Mouse (Mus musculus) WW6 (cell line): ENCODE data around the gene Gm3880.
"Not testable (repeated sequence)": the region's sequence is repeated elsewhere in the genome, so short reads cannot be mapped to it uniquely, and the experiment has no call there.

ENCODE experiments used
- DNase-seq: peaks from one replicate; pipeline ENCODE4 v3.0.0-alpha.2; 2013; ENCODE audit warnings: low read depth, low spot score

Gm3880 gene

GRCm38 (mm10) chrX:102686872-102687271 lies at the start of gene Gm3880:
Gm3880 (minus strand) TSS chrX:102686972.
- DNase-seq: not testable (repeated sequence)

- DNase-seq: not testable (repeated sequence)
Observed at GRCm38 (mm10) chrX:102724226-102724625, 37.5 kb upstream of the Gm3880 start.

DNA sequence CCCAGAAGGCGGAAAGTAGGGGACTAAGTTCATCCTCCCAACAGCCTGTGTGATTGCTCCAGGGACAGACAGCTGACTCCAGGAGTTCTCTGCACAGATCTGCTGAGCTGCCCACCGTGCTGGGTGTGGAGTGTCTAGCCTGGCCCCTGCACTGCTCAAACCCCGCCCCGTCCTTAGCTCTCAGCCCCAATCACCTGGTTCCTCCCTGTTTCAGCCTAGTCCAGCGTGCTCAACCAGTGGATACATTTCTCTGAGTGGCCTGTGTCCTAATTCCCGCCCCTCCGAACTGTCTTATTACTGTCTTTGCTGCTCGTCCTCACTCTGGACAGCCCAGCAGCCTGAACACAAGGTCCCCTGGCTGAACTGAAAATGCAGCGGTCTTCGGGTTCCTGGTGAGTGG lies 20.8 kb upstream of the Gm3880 start, which contains the start of the genes Gm9112 and Dmrtc1b:
Gene Gm9112 (minus strand): TSS at position 101 of the 400 bp plus-strand sequence.
Gene Dmrtc1b (plus strand): TSS at position 331 of the 400 bp plus-strand sequence.
- DNase-seq: not testable (repeated sequence)

DNA sequence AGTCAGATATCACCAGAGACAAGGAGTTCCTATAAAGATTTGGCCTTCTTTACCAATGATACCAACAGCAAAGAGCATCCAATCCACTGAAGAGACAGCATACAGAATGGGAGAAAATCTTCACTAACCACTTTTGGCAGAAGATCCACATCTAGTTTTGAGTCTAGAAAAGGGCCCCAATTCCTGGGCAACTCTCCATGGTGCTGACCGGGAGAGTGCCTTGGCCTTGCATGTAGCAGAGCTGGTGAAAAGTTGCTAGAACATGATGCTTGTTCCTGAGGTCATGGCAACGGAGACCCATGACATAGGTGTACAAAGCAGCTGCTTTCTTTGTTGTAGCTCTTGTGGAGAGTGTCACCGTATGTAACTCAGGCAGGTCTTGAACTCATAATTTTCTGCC lies 13.9 kb upstream of the Gm3880 start:
- DNase-seq: not testable (repeated sequence)

DNA sequence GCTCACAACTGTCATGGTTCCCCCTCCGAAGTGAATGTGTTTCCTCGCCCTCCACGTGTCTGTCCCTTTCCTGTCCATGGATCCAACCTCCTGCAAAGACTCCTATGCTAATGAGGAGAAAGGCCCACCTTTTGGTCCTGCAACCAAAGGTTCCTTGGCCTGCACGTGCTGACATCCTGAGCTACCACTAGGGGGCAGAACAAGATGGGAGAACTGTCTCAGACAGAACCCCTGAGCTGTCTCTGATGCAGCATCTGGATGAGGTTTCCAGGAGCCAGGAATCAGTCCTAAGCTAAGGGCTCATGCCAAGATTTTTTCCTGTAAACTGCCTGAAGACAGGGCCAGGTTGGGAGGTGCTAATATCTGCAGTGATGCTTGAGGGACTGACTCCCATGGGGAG lies 2.5 kb upstream of the Gm3880 start:
- DNase-seq: not testable (repeated sequence)

GRCm38 (mm10) chrX:102684706-102685105 lies 2.1 kb downstream of the Gm3880 start:
- not testable (repeated sequence) for DNase-seq

DNA sequence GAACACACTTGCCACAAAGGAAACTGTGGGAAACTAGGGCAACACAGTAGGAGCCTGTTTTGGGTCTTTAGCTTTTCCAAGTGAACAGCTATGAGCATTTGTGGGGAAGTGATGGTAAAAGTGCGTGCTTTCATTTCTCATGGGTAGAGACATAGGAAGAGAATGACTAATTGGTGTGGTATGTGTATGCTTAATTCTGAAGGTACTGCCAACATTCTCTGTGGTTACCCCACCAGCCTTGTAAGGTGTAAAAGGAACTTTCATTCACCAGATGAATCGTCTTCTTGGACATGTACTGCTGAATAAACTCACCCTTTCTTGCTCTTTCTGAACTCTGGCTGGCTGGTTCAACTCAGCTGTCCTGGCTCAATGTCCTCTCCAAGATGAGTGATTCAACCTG lies 20.1 kb downstream of the Gm3880 start:
- DNase-seq: no peak

- DNase-seq: no peak
Observed at GRCm38 (mm10) chrX:102660712-102661111, 26.1 kb downstream of the Gm3880 start.

- DNase-seq: no peak
Observed at GRCm38 (mm10) chrX:102645691-102646090, 41.1 kb downstream of the Gm3880 start.

- DNase-seq: no peak
Observed at GRCm38 (mm10) chrX:102645146-102645545, 41.6 kb downstream of the Gm3880 start.

DNA sequence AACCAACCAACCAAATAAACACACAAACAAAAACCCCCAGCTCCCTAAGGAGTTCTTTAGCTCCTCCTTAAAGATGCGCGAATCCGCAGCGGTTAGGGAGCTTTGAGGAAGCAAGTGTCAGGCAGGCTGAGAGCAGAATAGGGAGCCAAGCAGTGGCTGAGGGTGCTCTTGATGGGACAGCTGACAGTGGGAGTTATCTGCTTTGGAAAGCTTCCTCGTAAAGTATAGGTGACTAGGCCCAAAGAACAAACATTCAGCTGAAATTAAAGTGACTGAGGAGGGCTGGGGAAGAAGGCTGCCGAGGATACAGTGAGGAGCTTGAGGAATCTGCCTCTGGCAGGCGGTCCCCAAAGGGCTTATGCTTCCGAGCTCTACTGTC lies 42.2 kb downstream of the Gm3880 start:
- DNase-seq: no peak

GRCm38 (mm10) chrX:102643823-102644572 lies 42.8 kb downstream of the Gm3880 start, which contains the start of gene Phka1:
Phka1 (minus strand) TSS chrX:102644246.
- no peak for DNase-seq
